Mouse (Mus musculus) kidney, postnatal 14 days (tissue): ENCODE measurements around the gene Pde2a.

Experiments used
- DNase-seq: peaks from one replicate; pipeline ENCODE4 v3.0.0; 2022; ENCODE audit warnings: mixed read lengths

Gene Pde2a

DNA sequence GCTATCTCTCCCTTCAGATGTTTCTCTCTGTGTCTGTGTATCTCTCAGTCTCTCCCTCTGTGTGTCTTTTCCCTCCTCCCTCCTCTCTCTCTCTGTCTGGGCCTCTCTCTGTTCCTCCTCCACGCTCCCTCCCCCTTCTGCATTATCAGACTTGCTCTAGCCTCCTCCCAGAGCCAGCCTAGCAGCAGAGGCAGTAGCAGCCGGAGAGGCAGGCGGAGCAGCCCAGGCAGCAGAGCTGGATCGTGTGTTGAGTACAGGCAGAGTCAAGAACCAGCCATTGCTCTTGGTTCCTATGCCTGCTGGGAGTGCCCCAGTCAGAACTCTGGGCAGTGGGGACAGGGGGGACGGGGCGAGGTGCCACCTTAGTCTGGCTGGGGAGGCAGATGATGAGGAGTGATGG, at the start of gene Pde2a:
Pde2a (plus strand) TSS at position 163 of the 400 bp plus-strand sequence.
- DNase-seq = no peak

DNA sequence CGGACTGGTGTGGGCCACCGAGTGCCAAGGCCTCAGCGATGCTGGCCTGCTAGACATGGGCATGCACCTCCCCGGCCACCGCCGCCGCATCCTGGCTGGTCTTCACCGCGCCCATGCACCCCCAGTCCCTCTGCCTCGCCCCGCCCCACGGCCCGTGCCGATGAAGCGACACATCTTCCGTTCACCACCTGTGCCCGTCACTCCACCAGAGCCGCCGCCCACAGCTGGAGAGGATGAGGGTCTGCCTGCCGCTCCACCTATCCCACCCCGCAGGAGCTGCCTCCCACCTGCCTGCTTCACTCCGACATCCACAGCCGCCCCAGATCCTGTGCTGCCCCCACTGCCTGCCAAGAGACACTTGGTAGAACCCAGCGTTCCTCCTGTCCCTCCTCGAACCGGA, 48.4 kb upstream of the Pde2a start:
- DNase-seq = no peak

DNA sequence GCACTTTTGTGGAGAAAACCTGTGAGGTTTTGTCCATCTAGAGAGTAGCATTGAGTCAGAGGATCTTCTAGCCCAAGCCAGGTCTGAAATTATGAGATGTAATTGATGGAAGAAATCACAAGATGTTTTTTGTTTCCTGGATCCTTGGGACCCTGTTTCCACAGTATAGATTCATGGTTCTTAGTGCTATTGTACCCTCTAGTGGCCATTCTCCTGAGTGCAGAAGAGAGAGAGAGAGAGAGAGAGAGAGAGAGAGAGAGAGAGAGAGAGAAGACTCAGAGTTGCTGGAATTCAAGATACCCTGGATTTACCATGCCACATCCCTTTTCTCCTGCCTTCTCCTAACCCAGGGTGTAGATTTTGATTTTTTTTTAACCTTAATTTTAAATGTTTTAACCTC, 47.3 kb upstream of the Pde2a start:
- DNase-seq = peak; percentile 71

DNA sequence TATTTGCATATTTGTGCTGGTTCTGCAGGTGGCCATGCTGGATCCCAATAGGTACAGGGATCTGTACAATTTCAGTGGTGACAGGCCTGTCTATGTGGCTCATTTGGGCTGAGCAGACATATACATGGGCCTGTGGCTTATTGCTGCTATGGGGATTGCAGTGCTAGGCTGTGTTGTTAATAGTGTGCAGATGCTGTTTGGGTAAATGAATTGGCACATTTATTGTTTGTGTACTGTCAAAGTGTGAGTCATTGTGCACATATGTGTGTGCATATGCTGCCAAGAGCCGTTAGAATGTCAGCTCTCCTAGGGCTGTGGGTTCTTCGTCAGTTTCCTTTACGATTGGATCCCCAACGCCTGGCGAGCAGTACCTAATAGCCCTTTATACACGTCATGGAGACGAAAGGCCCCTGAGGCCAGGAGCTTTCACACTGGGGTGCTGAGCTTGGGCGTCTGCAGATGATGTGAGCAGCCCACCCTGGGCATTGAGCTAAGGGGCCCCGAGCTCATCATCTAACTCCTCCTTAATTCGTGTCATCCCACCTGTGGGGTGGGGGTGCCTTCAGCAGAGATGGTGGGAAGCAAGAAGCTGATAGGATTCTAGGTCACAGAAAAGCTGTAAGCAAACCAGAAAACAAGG, 44.7 kb upstream of the Pde2a start:
- no peak for DNase-seq

DNA sequence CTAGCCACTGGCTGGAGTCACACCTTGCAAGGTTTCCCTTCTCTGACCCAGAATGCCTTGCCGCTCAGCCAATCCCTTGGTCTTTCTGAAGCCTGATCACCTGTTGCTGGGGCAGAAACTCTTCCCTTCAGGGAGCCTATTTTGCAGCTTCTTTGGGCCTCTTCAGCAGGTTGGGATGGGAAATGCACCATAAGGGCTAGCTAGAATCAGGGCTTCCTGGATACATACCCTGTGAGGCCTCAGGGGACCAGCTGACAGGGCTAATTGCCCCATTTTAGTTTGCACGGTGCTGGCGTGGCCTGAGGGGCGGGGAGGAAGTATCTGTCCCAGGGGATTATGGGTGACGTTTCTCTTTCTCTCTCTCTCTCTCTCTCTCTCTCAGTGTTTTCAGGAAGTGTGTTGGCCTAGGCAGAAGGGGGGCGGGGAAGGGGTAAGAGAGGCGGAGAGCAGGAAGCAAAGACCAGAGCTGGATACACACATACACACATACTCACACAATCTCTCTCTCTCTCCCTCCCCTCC, 43.7 kb upstream of the Pde2a start:
- peak; percentile 86 for DNase-seq

DNA sequence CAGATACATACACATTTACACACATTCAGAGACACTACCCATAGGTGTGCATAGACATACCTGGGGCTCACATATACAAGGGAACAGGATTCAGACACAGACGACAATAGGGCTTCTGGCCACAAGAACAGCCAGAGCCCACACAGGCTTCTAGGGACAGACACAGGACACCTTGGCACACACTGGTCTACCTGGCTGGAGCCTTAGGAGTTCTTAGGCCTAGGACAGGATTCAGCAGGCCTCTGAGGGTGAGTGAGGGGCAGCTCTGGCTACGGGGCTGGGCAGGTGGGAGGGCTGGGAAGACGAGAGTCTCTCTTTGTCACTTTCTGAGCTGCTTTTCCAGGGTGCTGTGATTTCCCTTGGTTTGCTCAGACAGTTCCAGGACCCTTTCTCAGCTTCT, 43.2 kb upstream of the Pde2a start:
- DNase-seq = no peak

DNA sequence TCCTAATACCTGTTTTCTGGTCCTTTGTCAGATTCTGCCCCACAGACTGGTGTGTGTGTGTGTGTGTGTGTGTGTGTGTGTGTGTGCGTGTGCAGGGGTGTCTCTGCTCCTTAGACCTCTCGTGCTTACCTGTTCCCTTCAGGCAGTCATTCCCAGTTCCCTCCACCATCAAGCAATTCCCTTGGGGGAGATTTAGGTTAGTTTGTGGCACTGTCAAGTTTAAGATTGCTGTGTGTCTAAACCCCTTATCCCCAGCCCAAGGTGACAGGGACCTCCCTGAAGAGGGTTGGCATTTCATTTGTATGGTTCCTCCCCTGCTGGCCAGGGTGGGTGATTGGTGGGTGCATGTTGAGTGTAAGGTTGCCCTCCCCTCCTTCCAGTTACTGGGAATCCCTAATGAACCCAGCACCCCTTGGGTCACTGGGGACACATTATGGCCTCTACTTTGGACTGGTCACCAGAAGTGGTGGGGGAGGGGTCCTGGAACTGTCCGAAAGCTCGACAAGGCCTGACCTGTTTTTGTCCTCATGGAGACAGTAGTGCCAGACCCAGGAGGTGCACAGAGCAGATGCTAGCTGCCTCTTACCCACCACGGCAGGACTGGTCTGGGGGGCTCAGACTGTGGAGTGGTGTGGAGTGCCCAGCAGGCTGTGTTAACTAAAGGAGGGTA, 42.6 kb upstream of the Pde2a start:
- DNase-seq = peak; percentile 58

DNA sequence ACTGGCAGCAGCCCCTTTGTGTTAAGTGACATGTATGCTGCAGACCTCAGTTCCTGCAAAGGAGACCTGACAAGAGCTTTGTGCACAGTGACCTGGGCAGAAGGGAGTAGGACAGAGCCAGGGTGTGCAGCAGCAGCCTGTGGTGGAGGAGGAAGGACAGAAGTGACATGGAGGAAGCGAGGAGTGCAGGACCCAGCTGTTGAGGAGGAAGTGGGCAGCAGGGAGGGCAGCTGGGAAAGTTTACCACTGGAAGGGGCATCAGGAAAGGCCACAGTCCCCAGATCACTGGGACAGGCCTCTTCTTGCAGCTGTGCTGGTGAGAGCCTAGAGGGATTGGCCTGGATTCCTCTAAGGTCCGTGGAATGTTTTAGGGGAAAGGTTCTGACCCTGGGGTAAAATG, 41.8 kb upstream of the Pde2a start:
- no peak for DNase-seq

DNA sequence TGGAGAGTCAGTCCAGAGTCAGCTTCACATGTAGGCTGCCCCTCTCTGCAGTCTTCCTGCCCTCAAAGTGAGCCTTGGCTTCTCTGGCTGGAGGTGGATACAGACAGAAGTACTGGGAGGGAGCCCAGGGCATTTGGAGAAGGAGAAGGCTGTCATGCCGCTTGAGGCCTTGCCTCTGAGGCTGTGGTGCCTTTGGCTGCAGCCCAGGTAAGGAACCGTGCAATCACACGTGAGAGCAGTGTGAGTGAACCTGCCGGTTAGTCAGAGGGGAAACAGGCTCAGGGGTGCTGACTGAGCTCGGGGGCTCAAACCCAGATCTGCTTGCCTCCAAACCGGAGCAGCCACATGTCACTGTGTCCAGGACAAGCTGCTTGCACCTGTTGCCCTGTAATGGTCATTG, 40.0 kb upstream of the Pde2a start:
- peak; percentile 49 for DNase-seq

DNA sequence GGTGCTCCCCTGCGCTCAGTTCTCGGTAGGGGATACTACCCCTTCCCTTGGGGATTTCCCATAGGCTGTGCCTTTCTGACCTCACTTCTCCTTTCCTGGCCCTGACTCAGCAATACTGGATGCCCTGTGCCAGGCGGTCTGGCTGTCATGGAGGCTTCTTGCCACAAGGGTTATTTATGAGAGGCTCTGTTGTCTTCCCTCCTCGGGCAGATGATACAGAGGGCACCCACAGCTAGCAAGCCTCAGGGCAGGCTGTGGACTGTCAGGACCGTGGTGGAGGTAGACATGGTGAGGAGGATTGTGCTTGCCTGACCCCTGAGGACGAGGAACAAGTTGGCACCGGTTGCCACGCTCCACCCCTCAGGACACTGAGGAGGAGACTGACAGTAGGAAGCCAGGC, 39.1 kb upstream of the Pde2a start:
- DNase-seq = peak; percentile 43

DNA sequence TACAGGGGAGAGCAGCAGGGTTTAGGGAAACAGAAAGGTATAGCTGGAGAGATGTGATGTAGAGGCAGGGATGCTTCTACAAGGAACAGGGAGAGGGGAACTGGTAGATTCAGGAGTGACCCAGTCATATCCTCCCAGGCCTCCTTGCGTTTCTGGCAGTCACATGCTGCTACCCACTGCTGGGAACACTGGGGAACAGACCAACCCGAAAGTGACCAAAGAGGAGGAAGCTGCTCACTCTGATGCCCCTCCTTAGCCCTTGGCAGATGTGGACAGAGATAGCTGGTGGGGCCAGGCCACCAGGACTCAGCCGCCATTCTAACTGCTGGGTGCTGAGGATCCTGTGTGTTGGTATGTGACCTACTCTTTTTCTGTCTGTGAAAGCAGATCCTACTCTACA, 37.7 kb upstream of the Pde2a start:
- DNase-seq = no peak

DNA sequence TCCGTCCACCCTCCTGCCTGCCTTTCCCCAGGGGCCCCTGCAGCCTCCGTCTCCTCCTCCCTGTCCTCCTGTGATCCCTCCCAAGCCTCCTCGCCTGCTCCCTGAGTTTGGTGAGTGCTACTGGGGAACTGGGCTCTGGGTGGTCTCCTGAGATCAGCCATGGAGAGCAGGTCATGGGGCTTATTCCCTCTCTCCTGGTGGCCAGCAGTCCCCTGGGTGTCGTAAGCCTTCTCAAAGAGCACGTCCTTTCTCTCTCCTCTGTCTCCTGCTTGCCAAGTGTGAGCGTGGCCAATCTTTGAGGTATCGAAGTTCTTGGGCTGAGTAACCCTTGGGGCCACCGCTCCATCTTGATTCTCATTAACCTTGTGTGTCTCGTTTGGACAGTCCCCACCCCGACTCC, 36.6 kb upstream of the Pde2a start:
- DNase-seq = no peak

DNA sequence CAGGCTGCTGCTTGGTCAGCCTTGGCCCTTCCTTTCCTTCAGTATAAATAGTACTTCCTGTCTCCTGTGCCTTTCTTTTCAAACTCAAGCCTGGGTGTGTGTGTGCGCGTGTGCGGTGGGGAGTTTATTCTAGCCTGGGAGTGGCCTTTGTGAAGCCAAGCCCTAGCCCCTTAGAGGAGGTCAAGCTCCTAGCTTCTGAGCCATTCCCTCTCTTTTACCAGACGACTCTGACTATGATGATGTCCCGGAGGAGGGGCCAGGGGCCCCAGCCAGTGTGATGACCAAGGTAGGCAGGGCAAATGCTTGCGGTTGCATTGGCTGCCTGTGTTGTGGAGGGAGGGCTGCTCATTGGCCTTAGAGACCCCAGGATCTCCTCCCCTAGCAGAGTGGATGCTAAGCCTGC, 36.2 kb upstream of the Pde2a start:
- DNase-seq = peak; percentile 49

DNA sequence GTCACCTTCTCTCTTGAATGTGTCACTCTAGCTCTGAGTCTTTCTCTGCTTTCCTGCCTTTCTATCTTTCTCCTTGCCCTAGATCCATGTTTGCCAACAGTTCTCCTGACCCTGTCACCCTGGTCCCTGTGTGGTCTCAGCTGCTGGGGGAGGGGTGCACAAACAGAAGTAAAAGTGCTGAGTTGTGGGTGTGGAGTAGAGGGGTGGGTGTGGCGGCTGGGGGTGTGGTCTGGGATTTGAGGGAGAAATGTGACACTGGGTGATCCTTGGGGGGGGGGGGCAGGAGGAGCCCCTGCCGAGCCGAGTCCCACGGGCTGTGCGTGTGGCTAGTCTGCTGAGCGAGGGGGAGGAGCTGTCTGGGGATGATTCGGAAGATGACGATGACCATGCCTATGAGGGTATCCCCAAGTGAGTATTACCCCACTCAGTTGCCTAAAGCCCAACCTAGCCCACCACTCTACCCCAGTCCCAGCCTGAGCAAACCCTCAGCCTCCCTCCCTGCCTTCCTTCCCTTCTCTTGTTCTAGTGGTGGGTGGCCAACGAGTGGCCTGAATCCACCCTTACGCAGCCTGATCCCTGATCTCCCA, 35.5 kb upstream of the Pde2a start:
- peak; percentile 50 for DNase-seq

DNA sequence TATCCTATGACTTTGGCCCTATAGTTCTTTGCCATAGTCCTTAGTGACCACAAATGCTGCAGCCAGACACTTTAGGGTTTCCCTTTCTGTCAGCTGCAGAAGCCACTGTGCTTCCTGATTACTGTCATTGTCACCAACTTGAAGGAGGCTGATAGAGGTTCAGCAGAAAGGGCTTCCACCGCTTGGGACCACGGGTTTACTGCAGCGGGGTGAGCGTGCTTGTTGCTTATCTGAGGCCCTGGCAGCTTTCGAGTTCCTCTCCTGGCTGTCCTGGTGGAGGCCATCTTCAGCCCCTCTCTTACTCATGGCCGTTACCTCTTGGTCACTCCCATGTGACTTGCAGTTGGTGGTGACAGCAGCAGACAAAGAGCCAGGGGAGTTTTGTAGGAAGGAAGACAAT, 32.2 kb upstream of the Pde2a start:
- DNase-seq = no peak

DNA sequence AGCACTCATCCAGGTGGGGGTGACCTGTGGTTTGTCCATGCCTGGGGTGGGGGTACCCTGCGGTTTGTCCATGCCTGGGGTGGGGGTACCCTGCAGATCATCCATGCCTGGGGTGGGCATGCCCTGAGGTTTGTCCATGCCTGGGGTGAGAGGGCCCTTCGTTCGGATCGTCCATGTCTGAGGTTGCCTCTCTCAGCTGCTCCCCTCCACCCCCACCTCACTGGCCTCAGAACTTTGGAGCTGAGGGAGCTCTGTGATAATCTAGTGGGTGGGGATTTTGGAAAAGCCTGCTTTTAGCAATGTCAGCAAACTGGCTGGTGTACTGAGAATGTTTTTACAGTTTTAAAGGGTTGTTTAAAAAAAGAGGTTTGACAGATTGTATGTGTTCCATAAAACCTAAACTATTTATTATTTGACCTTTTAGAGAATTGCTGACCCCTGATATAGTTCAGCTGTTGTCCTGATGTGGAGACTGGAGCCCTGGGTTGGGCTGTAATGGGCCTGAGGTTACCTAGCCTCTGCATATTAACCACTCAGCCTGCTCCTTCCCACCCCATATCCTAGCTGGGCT, 29.5 kb upstream of the Pde2a start:
- DNase-seq = no peak

DNA sequence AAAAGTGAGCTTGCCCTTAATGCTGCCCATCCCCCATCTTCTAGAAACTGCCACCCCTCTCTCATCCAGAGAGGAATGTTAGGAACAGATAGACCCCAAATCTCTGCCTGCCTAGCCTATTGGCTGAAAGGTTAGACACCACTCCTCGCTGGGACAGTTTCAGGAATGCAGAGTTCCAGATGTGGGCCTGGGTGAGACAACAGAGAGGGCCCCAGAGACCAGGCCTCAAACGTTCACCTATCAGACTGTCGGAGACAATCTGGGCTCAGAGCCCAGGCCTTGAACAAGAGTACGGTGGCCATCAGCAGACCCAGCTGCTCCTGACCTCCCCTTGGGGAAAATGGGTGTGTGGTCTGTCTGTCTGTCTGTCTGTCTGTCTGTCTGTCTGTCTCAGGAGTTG, 28.5 kb upstream of the Pde2a start:
- DNase-seq = no peak

DNA sequence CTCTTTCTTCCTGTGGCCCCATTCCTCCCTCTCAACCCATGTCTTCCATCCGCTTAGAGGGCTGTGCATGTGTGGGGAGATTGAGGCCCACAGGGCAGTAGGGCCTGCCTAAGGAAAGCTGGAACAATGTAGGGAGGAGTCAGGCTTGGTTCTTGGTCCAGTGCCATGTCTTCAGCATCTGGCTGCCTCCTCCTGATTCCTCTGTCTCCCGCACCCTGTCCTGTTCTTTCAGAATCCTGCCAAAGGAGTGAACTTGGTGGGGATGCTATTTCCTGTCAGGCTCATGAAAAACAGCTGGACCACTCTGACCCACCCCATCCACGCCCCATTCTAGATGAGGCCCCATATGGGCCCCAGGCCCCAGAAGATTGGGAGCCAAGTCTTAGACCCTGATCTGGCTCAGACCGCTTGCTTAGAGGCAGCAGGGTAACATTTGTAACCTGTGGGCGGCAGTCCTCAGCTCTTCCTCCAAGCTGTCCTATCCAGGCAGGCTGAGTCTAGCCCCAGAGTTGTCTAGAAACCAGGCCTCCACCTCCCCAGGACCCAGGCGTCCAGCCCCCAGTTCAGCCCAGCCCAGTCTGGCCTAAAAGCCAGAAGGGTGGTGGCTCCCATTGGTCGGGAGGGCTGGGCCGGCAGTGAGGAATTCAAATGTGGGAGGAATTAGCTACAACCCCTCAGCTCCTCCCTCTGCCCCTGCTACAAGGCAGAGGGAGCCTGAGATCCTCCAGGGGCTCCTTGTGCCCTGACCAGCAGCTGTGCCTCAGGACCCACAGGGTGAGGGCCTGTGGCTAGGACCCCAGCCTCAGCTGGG, 27.6 kb upstream of the Pde2a start:
- DNase-seq = peak; percentile 78

DNA sequence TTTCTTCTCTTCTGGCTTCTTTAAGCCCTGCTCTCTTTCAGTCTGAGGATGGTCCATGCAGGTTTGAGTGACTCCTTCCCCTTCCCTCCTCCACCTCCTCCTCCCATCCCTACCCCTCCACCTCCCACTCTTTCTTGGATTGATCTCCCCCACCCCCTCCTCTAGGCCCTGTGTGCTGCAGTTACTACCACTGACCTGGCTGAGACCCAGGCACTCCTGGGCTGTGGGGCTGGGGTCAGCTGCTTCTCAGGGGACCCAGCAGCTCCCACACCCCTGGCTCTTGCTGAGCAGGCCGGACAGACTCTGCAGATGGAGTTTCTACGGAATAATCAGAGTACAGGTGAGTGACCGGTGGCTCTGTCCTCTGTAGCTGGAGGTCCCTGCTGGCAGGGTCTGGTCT, 26.9 kb upstream of the Pde2a start:
- DNase-seq = no peak

DNA sequence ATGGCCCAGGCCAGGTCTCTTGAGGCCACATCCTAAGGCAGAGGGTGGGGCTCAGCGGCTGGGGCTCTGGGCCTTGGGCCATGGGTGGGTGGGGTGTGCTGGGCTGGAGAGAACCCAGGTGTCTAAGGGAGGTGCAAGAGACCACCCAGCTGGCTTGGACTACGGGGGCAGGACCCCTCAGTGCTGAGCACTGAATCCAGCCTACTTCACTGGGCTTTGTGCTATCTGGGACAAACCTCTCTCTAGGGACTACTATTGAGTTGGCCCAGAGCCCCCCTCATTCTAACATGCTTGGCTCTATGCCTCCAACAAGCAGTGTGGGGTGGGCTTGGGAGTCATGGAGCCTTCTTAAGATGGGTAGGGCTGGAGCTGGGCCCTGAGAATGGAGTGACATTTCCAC, 26.0 kb upstream of the Pde2a start:
- peak; percentile 52 for DNase-seq

DNA sequence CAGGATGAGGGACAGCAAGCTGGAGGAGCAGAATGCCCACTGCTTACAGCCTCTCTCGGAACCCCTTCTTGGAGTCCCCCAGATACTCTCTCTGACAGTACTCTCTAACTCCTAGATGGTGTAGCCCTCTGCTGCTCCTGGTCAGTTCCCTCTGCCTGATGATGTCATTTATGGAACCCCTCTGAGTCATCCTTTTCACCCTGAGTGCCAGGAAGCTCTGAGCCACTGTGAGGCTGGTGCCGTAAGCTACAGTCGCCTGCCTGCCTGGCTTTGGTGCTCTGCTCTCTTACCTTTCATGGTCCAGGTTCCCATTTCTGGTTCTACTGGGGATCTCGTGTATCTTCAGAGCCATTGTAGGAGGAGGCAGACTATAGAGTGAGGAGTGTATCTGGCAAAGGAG, 24.3 kb upstream of the Pde2a start:
- DNase-seq = no peak

DNA sequence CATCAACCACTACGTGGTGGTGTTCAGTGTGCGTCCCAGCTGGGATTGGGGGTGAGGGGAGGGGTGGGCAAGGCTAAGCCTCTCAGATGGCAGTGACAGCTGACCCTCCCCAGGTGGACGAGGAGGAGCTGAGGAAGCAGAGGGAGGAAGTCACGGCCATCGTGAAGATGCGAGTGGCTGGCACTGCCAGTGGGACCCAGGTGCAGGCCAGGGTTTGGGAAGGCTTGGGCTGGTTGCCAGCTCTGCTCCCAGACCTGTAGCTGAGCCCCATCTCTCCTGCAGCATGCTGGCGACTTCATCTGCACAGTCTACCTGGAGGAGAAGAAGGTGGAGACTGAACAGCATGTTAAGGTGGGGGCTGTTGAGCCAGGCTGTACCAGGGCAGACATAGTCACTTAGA, 20.0 kb upstream of the Pde2a start:
- DNase-seq = no peak

DNA sequence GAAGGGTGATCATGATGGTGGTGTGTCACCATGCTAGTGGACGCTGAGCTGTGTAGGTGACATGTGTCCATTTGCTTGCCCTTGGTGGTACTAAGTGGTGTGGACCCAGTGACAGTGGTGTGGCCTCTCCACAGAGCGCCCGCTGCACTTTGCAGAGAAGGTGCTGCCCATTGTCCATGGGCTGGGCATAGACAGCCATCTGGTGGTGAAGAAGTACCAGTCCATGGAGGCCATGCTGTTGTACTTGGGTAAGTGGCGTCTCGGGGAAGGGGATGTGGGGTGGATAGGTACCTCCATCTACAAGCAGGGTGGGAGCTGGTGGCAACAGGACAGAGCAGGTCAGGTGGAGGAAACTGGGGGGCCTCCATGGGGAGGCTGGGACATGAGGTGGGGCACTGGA, 17.7 kb upstream of the Pde2a start:
- no peak for DNase-seq
